Mouse (Mus musculus) spleen, postnatal 4 days (tissue): Measurements from ENCODE around the gene Six2.
"Not testable (repeated sequence)": the region's sequence is repeated elsewhere in the genome, so short reads cannot be mapped to it uniquely, and the experiment has no call there.

Experiments
- DNase-seq, 2 experiments: peaks; one replicate each; pipeline ENCODE4 v3.0.0; 2022; ENCODE audit warnings: low spot score in 2 of 2

The Six2 gene

DNA sequence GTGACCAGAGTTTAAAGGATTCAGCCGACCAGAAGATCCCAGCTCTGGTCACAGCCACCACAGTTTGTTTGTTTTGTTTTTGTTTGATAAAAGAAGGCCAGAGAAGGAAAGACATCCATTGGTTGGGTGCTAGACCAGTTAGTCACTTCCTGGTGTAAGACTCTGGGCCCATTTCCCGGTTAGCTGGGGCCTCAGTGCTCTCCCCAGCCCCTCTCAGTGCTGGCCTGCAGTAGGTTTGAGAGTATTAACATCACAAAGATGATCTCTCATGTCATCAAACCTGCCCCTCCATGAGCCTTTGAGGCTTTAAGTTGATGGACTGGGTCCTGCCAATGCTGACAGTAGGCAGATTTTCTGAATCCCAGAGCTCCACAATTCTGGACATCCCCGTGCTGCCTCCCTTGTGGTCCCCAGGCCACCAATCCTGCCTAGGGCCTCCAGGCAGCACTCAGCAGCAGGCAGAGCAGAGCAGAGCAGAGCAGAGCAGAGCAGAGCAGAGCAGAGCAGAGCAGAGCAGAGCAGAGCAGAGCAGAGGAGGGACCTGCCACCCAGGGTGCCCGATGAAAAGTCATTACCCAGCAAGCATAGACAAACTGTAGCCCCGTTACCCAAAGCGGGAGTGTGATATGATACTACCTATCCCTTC, 2.4 kb upstream of the Six2 start:
- no peak for DNase-seq

DNA sequence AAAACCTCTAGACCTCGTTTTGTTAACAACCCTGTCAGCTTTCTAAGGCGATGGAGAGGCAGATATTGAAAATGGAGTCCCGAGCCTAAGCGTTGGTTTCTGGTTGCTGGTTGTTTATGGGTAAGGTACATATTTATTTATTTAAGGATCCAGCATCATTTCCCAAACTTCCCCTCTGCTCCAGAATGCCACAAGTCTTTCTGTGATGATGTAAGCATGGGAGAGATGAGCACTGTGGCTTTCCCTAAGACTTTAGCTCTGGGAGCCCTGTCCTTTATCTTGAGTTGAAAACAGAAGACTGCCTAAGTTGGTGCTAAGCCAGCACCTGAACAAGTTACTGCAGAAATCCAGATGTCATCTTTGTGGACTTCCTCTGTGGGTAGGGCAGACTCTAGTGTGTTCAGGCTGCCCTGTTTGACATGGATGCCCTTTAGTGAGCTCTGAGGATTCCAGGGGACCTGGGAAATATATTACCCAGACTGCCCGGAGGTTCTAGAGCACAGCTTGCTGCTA, 1.8 kb upstream of the Six2 start:
- DNase-seq = no peak

DNA sequence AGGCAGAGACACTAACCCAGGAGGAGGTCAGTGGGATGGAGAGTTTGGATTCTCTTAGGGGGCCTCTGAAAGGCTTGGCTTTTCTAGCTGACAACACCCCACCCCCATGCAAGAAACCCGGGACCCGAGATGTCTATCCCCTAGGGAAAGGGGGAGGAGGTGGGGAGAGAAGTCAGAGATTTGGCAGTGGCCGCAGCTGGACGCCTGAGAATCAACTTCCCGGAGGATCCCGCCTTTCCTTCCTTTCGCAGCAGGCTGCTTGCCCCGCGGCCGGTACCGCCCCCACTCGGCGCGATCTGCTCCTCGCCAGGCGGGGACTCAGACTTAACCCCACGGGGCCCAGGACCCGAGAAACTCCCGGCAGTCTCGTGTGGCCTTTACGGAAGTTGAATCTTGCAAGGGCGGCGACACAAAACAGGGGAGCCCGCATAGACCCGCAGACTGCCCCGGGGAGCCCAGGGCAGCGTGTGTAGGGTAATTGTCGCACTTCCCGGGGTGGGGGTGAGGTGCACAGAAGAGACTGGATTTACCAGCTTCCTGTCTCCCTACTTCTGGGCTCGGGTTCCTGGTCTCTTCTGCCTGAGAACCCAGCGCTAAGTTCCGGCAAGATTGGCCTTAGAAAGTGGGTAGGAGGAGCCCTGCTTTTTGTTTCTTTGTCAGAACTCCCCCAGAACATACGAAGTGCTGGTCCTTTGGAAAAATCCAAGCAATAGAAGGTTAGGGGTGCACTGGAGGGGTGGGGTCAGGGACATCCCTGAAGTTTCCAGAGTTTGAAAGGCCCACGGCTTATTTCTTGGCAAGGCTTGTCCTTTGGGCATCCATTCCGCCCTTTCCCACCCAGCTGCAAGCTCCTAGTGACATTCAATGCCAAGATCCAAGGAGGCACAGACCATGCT, 1.1 kb upstream of the Six2 start:
- DNase-seq = no peak

DNA sequence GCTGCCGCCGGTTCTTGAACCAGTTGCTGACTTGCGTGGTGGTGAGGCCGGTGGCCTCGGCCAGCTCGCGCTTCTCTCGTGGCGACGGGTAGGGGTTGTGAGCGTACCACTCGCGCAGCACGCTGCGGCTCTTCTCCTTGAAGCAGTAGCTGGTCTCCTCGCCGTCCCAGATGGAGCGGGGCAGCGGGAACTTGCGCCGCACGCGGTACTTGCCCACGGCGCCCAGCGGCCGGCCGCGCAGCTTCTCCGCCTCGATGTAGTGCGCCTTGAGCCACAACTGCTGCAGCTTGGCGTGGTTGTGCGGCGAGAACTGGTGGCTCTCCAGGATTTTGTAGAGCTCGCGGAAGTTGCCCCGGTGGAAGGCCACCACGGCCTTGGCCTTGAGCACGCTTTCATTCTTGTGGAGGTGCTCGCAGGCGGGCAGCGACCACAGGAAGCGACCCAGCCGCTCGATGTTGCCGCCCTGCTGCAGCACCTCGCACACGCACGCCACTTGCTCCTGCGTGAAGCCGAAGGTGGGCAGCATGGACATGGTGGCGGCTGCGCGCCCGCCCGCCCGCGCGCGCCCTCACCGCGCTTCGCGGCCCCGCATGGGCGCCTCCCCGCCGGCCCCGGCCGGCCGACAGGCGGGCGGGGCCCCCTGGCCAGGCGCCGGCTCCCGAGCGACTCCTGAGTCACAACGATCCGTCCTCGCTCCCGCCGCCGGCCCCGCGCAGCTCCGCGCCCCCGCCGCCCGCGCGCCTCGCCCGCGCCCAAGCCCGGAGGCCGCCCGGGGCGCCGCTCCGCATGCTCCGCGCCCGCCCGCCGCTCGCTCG, 446 bp downstream of the Six2 start:
- no peak for DNase-seq

DNA sequence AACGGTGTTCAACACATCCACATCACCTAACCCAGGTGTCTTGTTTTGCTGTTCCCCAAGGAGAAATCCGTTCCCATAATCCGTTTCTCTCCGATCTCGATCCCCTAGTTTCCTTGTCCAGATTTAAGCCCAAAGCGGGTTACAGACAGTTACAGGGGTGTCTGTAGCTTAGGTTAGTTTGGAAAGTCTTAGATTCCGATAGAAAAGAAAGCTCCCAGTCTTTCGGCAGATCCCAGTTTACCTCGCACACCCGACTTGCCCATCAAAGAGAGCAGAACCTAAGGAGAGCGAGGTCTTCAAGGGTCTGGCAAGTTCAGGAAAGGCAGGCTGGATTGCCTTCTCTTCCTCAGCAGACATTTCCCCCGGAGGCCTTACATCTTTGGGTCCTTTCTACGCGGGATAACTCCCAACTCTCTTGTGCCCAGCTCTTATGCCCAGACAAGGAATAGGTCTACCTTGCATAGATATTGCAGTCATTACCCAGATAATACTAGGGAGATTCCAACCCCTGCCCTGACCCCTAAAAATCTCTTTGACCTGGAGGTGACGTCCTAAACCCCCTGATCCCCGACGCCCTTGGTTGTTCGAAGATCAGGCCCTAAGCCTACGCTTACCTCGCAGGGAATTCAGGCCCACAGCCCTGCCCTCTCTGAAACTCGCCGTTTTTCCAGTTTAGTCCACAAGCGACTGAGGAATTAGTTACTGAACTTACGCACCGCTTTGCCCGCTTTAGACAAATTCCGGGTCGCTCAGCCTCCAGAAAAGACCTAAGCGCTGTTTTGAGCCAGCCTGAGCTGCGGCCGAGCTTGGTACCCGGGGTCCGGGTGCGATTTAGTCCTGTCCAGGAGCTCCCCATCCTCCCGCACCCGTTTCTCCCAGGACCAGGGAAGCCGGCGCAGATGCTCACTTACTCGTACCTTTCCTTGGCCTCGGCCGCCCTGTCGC, 1.3 kb downstream of the Six2 start:
- no peak for DNase-seq

DNA sequence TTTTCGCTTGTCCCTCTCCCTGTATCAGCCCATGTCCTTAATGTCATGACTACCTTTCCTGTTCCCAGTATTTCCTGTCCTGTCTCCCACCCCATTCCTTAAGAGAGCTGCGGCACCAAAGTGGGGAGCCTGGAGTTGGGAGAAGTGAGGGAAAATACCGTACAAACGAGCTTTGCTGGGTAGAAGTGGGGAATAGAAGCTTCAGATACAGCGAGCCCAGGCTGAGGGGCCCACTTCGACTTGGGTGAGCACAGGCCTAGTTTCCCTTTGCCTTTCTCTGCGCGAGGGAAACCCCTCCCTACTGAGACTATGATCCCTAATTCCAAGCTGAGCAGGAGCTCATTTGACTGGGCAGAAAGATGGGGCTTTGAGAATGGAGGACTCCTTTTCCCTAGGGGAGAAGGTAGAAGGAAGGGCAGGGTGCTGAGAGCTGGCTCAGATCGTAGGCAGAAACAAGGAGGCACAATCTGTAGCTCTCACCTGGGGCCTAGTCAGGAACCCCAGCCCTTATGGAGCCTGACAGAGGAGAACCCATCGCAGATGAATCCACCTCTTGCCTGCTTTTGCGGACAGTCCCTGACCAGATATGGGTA, 2.3 kb downstream of the Six2 start:
- DNase-seq = no peak

DNA sequence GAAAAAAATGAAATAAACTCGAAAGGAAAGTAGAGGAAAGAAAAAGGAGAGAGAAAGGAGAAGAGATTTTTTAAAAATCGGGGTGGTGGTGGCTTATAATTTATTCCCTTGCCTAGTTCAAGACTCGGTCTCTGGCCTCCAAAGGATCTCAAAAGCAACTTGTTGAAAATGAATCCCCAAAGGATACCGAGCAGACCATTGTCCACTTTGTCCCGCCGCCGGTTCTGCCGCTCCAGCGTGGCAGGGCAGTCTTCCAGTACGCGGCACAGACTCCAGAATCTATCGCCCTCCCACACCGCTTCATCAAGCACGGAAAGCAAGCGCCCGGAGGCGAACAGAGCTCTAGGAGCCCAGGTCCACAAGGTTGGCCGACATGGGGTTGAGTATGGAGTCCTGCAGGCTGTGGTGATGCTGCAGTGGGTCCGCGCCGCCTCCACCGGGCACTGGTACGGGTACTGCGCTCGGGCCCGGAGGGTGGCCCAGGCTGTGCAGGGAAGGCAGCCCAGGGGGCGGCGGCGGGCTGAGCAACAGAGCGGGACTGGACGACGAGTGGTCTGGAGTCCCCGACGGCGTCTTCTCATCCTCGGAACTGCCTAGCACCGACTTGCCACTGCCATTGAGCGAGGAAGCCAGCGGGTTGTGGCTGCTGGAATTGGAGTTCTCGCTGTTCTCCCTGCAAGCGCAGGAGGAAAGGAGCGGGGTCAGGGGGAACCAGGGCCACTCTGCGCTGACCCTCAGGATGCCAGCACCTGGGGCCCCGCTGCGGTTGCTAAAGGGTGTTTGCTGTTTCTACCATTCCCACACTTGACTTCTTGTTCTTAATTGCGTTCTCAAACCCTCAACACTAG, 3.0 kb downstream of the Six2 start:
- no peak for DNase-seq

DNA sequence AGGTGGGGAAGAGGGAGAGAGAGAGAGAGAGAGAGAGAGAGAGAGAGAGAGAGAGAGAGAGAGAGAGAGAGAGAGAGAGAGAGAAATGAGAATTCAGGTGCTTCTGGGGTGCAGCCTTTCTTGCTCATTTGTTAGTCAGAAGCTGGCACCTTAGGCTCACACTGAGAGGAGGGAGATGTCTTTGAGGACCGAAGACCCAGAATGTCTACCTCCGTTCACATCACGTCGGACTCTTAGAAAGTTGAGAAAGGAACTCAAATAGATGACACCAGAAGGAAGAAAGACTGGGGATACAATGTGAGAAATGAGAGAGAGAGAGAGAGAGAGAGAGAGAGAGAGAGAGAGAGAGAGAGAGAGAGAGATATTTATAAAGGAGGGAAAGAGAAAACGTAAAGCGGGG, 3.6 kb downstream of the Six2 start:
- DNase-seq = not testable (repeated sequence)

DNA sequence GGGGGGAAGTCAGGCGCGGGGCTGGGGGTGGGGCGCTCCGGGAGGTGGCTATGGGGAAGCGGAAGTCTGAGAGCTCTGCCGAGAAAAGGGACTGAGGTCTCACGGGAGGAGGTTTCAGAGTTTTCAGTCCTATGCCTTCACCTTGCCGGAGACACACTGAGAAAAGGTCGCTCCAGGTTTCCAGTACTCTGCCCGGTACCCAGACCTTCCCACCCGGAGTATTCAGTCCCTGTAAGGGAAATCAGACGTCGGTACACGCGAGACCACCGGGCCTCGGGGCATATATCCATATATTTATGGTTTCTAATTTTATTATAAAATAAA, 4.1 kb downstream of the Six2 start:
- no peak for DNase-seq

DNA sequence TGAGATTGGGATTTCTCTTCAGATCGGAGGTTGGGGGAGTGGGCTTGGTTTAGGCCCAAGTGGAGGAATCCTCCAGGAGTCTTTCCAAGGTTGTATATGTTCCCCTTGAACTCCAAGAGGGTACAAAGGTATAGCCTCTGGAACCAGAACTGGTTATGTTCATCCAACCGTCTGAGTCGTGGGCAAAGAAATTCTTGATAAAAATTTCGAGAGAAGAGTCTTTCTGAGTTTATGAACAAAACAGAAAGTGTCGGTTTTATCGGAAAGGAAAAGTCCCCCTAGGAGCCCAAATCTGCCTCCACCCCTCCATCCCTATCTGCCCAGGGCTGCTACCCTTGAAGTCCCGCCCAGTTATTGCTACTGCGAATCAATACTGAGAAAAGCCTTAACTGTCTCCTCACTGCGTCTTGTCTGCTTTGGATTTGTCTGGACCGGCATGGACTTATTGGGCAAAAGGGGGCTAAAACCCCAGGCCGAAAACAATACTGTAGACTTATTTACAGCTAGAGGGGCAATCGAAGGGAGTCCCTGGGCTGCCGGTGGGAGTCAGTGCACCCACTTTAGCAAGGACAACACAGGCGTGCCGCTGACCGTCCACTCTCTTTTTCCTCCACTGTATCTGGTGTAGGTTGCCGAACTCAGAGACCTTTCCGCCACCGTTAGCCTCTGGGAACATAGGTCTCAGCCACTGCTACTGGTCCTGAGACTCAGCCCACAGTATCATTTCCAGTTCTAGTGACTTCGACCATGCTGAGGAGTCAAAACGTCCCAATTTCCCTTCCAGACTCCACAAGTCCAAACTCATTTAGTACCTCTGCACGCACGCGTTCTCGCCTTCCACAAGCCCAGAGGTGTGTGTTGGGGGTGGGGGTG, 4.7 kb downstream of the Six2 start:
- DNase-seq = no peak

DNA sequence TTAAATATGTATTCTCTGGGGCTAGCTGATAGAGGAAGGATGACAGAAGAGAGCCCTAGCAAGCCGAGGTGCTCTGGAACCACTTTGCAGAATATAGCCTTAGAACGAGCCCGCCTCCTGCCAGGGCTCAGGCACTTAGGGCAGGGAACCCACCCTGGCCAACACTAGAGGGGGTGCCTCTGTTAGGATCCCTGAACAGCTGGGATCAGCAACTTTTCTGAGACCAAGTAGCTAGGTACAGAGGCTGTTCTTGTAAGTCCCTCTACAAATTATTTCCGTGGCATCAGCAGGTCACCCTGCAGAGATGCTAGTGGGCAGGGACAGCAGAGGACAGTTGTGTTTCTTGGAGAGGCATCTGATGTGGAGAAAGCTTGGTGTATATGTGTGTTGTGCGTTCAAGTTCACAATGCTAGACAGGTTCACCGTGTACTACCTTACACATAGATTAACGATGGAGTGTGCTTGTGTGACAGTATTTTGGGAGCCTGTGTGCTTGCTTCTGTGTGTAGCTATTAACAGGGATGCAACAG, 5.8 kb downstream of the Six2 start:
- no peak for DNase-seq

DNA sequence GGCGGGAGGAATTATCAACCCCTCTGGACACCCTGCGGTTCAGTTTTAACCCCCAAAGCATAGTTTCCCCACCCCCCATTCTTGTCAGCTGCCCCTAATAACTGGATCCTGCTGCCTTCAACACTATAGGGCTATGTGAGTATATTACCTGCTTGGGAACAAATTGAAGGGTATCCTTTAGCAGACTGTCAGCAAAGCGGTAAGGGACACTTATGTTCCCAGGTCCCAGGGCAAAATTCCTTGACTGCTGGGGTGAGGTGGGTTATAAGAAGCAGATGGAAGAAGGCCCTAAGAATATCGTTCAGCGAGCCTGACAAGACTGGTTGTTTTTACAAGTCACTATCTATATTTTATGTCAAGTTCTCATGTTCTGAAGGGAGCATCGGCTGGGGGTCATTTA, 6.3 kb downstream of the Six2 start:
- DNase-seq = no peak

DNA sequence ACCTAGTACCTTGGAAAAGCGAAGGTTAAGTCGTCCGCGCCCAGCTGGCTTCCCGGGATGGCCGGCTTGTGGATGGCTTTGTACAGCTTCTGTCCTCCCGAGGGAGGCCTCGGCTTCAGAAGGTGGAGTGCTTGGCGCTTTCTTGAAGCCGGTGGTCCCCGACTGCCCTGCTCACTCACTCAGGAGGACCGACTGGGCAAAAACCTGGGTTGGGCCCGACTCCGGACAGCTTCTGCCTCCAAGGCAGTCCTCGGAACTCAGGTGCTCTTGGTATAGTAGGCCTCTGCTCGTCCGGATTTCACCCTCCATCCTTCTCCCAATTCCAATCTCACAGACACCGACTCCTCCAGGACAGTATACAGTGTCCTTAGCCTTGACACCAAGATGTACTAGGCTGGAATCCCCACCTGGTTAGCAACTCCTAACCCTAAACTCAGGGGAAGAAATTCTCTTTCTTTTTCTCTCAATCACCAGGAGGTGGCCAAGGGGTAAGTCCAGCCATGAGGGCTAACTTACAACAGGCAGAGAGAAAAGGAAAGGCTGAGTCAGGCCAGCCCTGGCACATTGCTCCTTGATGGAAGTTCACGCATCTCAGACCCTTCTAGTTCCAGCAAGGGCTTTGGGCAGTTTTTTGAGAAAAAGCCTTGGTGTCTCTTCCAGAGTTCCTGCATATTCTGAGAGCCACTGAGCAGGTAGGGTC, 7.1 kb downstream of the Six2 start:
- DNase-seq = no peak

DNA sequence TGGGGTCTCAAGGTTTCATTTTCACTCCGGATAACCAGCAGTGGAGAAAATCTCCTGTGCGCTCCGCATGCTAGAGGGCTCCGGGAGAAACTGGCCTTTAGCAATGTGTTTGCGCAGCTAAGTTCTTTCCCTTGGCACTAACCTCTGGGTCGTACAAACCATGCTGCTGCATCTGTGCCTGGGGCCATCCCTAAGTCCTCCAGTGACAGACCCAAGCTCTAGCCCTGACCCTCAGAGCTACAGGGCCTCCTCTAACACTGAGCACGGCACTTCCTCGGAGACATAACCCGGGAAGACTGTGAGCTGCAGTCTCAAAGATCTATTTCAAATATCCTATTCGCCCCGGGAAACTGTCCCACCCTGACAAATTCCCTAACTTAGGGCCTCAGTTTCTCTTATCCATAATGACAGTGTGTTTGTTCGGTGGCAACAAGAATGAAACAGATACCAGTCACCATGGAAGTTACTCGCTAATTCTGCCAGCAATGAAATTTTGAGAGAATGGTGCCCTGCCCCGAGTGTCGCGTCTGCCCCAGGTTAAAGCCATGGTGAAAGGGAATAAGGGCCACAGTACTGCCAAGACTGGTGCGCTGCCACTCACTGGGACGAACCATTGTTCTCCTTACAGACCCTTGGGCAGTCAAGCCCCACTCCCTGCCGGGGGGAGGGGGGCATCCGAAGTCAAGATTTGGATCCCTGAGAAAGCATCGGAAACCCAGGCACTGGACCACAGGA, 7.8 kb downstream of the Six2 start:
- no peak for DNase-seq

DNA sequence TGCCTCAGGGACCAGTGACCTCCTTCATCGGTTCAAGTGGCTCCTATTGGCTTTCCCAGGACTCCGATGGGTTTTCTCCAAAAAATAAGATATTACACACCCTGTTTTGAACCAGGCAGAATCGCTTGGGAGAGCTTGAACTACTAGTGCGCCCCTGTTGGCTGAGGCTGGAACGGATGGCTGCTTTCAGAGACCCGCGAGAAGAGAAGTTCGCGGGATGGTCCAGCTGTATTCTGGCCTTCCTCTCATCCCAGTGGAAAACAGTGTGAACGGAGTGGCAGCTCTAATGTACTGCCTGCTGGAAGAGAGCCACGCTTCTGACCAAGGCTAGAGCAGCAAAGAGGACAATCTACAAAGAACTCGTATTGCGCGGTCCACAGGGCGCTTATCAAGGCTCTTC, 8.4 kb downstream of the Six2 start:
- no peak for DNase-seq

DNA sequence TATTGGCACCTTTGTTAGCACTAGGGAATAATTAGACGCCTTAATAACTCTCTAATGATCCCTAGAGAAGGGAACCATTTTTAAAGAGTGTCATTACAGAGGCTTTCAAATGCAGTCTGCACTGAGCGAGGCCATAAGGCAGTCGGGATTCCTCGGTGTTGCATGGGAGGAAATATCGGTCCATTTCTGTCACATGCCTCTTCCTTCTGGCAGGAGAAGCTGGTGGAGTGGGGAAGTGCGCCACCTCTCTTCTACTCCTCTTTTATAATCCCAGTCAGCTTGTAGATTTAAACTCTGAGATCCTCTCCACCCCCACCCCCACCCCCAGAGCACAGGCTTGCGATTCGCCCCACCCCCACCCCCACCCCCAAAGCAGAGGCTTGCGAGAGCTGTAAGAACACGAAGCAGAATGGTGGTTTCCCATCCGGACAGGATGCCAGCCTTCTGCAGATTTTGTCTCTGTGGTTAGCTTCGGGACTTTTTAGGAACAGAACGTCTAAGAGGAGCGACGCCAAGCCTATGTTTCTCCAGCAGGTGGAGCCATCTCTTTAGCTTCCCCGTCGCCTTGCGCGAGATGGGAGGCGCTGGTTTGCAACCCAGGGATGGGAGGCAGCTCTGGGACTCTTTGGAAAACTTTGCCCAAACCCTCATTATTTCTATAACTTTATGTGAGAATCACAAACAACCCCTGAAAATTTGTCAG, 23.3 kb downstream of the Six2 start:
- peak in 1 of 2 experiments; percentile 30 for DNase-seq

DNA sequence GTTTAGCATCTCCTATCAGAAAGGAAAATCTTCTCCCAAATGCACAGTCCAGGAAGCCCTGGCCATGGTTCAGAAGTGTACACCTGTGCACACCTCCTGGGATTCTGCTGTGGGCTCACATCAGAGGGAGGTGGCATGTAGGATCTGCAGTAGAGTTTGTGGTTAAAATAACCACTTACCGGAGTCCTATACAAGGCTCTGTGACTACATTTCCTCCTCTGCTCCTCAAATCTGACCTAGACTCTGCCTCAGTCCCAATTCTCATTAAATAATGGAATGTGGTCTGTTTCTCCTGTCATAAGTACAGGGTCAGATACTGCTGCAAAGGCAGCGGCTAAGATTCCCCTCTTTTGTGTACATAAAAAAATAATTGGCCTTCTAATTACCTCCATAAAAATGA, 23.9 kb downstream of the Six2 start:
- DNase-seq = no peak
